In genomic region chr12:79742211-79742610, GRCm38 (mm10) we compare ENCODE assay signal across 11 mouse cellular contexts.
DNase-seq lines count a peak whose midpoint lies in the region; ATAC-seq lines count a peak whose summit lies in the region.
"Had no signal": no experiment of that assay in that cellular context is flagged by ENCODE, and none has a peak within 500 bp of the region (broad histone marks: within the 10 kb centered on the region; RNA-seq: fewer than 3 reads in every experiment).

No protein-coding gene starts in this region.

- no peak overlapping the region for H3K4me3 ChIP-seq in kidney, embryonic 16.5 days (ENCODE audit: low read length)
- H3K4me3 ChIP-seq in midbrain, embryonic 13.5 days (replicated peaks): no peak overlapping the region
- H3K4me3 ChIP-seq: intestine, embryonic 15.5 days had no signal

- H3K27ac ChIP-seq in kidney, embryonic 16.5 days (ENCODE audit: low read length): peak overlapping the region; percentile 32; the same call in 1 of the 2 replicates
- H3K27ac ChIP-seq in midbrain, embryonic 13.5 days: 0 out of 2 replicates have a peak overlapping the region, but pooled peaks have one; percentile 25
- H3K27ac ChIP-seq: intestine, embryonic 15.5 days had no signal

- H3K9ac ChIP-seq in kidney, embryonic 16.5 days (replicated peaks; ENCODE audit: low read length): no peak overlapping the region
- no peak overlapping the region for H3K9ac ChIP-seq in midbrain, embryonic 13.5 days (replicated peaks)
- H3K9ac ChIP-seq: intestine, embryonic 15.5 days had no signal

- no peaks in the 10 kb centered on the region for H3K27me3 ChIP-seq in kidney, embryonic 16.5 days (ENCODE audit: insufficient read depth, low read length)
- no peaks in the 10 kb centered on the region for H3K27me3 ChIP-seq in midbrain, embryonic 13.5 days
- H3K27me3 ChIP-seq: intestine, embryonic 15.5 days had no signal

- DNase-seq in cerebellum, postnatal 10 days: peak; percentile 59 to 77
- DNase-seq in cerebellum, adult 11 months: no peak
- DNase-seq in kidney, postnatal 10 days: no peak
- peak; percentile 22 for DNase-seq in brain, adult 2 months (ENCODE audit: low read depth, low spot score)
- DNase-seq in neural tube, embryonic 10.5 days (ENCODE audit: extremely low spot score, low spot score): no peak
- no peak for DNase-seq in cerebellum, adult 8-10 months
- DNase-seq: gastrocnemius, postnatal 14 days; lung, postnatal 4 days had no signal

- no peak overlapping the region for H3K4me2 ChIP-seq in kidney, embryonic 16.5 days (replicated peaks; ENCODE audit: low read depth, low read length)
- H3K4me2 ChIP-seq in midbrain, embryonic 13.5 days (replicated peaks): no peak overlapping the region
- H3K4me2 ChIP-seq: intestine, embryonic 15.5 days had no signal

- ATAC-seq in kidney, embryonic 16.5 days (ENCODE audit: low FRiP score, low TSS enrichment): peak; percentile 69
- peak; percentile 71 for ATAC-seq in midbrain, embryonic 13.5 days
- ATAC-seq: intestine, embryonic 15.5 days had no signal

- no peaks in the 10 kb centered on the region for H3K9me3 ChIP-seq in kidney, embryonic 16.5 days (ENCODE audit: low read length)
- no peaks in the 10 kb centered on the region for H3K9me3 ChIP-seq in midbrain, embryonic 13.5 days
- H3K9me3 ChIP-seq: intestine, embryonic 15.5 days had no signal

- peaks cover 31% of the 10 kb centered on the region for H3K4me1 ChIP-seq in kidney, embryonic 16.5 days (ENCODE audit: insufficient read depth, low read length)
- peaks cover 22% of the 10 kb centered on the region for H3K4me1 ChIP-seq in midbrain, embryonic 13.5 days (replicated peaks)

- no peaks in the 10 kb centered on the region for H3K36me3 ChIP-seq in kidney, embryonic 16.5 days (ENCODE audit: insufficient read depth, low read length)
- H3K36me3 ChIP-seq in midbrain, embryonic 13.5 days: no peaks in the 10 kb centered on the region
- H3K36me3 ChIP-seq: intestine, embryonic 15.5 days had no signal

- WGBS in kidney, embryonic 16.5 days: 18% methylated on average over 7 of the region's 7 CpGs
- WGBS in midbrain, embryonic 13.5 days: 20% methylated on average over 7 of the region's 7 CpGs

Comparison
In these comparisons a context has a peak if more than half of its experiments do, and no peak if none do; other contexts are left out.
1. DNase-seq: peak in cerebellum, postnatal 10 days (2 of 2) and brain, adult 2 months (single experiment); none in cerebellum, adult 11 months (single experiment), kidney, postnatal 10 days (single experiment), neural tube, embryonic 10.5 days (single experiment) and cerebellum, adult 8-10 months (single experiment).